Mouse (Mus musculus): Measurements from ENCODE around the gene Gm26602.
A peak's percentile ranks its signal among the peaks of the same experiment; 100 is the strongest.

- TF ChIP-seq EP300 (IDR thresholded peaks at IDR 0.05) = no peak
- TF ChIP-seq CTCF (IDR thresholded peaks at IDR 0.05) = peak; percentile 68
Observed at GRCm38 (mm10) chr10:79865801-79866295, 44.8 kb upstream of the Gm26602 start.

All from lung, postnatal 0 days (tissue).